Mouse (Mus musculus) spleen, adult 2 months (tissue): ENCODE data around the gene Mrvi1.

Source experiments
- CTCF ChIP-seq: fragments of 200-500 bp; IDR thresholded peaks from 2 replicates; pipeline ENCODE4 v1.5.1; 2011; ENCODE audit warnings: mild to moderate bottlenecking, inconsistent platforms; ENCODE audit not compliant: insufficient read depth, insufficient read length, insufficient replicate concordance; ENCODE audit errors: extremely low read depth
- POLR2A ChIP-seq: fragments of 200-500 bp; IDR thresholded peaks from 2 replicates; pipeline ENCODE4 v1.6.1; 2011; ENCODE audit warnings: low read depth, low read length, inconsistent platforms

GRCm38 (mm10) chr7:110941116-110941521 lies 41.1 kb downstream of the Mrvi1 start:
- TF ChIP-seq CTCF, result no peak
- no peak for TF ChIP-seq POLR2A
